Mouse (Mus musculus) myocyte (in vitro differentiated cells): Measurements from ENCODE around the gene Coq5. TPM values are rescaled to one million over a fixed set of nuclear protein-coding genes. Genes with fewer than 3 reads are reported as not detected.
A peak's percentile ranks its signal among the peaks of the same experiment; 100 is the strongest.

Source experiments
- H3K27me3 ChIP-seq: one replicate; pipeline ENCODE4 v1.6.1; 2011; ENCODE audit not compliant: control insufficient read depth, insufficient read depth, insufficient read length
- H3K36me3 ChIP-seq: one replicate; pipeline ENCODE4 v1.6.1; 2011; ENCODE audit not compliant: control insufficient read depth, insufficient read depth
- H3K4me2 ChIP-seq: one replicate; pipeline ENCODE4 v1.6.1; 2011; ENCODE audit warnings: low read depth, control low read depth
- H3K4me3 ChIP-seq: one replicate; pipeline ENCODE4 v1.5.1; 2011; ENCODE audit warnings: mild to moderate bottlenecking, control low read depth, moderate library complexity
- H3K79me2 ChIP-seq: one replicate; pipeline ENCODE4 v1.6.1; 2011; ENCODE audit not compliant: control insufficient read depth, insufficient read depth
- H3ac ChIP-seq: one replicate; pipeline ENCODE4 v1.6.1; 2011; ENCODE audit not compliant: control insufficient read depth, insufficient read length
- CEBPB ChIP-seq: IDR thresholded peaks from 2 replicates; pipeline ENCODE4 v1.6.1; 2011; ENCODE audit warnings: mild to moderate bottlenecking, moderate library complexity; ENCODE audit not compliant: poor library complexity, insufficient read depth, severe bottlenecking
- E2F4 ChIP-seq: IDR thresholded peaks from one replicate; pipeline ENCODE4 v1.6.1; 2011; ENCODE audit warnings: mild to moderate bottlenecking, control low read depth, moderate library complexity; ENCODE audit not compliant: insufficient read depth
- MAX ChIP-seq: IDR thresholded peaks from one replicate; pipeline ENCODE4 v1.6.1; 2011; ENCODE audit warnings: low read depth, mild to moderate bottlenecking, control low read depth
- MYOD1 ChIP-seq, 3 experiments: IDR thresholded peaks; one replicate each; pipeline ENCODE4 v1.6.1; 2011; ENCODE audit warnings: control low read depth in 2 of 3, low read depth in 2 of 3, mild to moderate bottlenecking in 2 of 3, moderate library complexity in 1 of 3; ENCODE audit not compliant: insufficient read length in 2 of 3, control insufficient read depth in 1 of 3
- MYOG ChIP-seq, 3 experiments: IDR thresholded peaks; one replicate each; pipeline ENCODE4 v1.6.1; 2011; ENCODE audit warnings: control low read depth in 2 of 3, low read depth in 2 of 3, mild to moderate bottlenecking in 2 of 3; ENCODE audit not compliant: insufficient read length in 2 of 3, control insufficient read depth in 1 of 3, insufficient read depth in 1 of 3
- POLR2A ChIP-seq: IDR thresholded peaks from one replicate; pipeline ENCODE4 v1.6.1; 2011; ENCODE audit warnings: low read depth, mild to moderate bottlenecking, control low read depth, moderate library complexity; ENCODE audit not compliant: insufficient read length
- POLR2AphosphoS2 ChIP-seq: IDR thresholded peaks from one replicate; pipeline ENCODE4 v1.6.1; 2011; ENCODE audit warnings: low read depth, control low read depth; ENCODE audit not compliant: insufficient read length
- REST ChIP-seq: IDR thresholded peaks from one replicate; pipeline ENCODE4 v1.6.1; 2011; ENCODE audit warnings: mild to moderate bottlenecking, control low read depth, moderate library complexity; ENCODE audit not compliant: insufficient read depth, insufficient read length
- SRF ChIP-seq: IDR thresholded peaks from one replicate; pipeline ENCODE4 v1.6.1; 2011; ENCODE audit warnings: low read depth; ENCODE audit not compliant: control insufficient read depth, insufficient read length
- TCF12 ChIP-seq: IDR thresholded peaks from one replicate; pipeline ENCODE4 v1.6.1; 2011; ENCODE audit warnings: mild to moderate bottlenecking, control low read depth; ENCODE audit not compliant: poor library complexity, insufficient read depth, severe bottlenecking
- TCF3 ChIP-seq: IDR thresholded peaks from one replicate; pipeline ENCODE4 v1.6.1; 2011; ENCODE audit warnings: low read depth, control low read depth; ENCODE audit not compliant: insufficient read length
- USF1 ChIP-seq: IDR thresholded peaks from one replicate; pipeline ENCODE4 v1.6.1; 2011; ENCODE audit warnings: low read depth, mild to moderate bottlenecking, control low read depth, moderate library complexity
- polyA plus RNA-seq: library from polyadenylated mRNA; unstranded; fragments of >200 nt; fragmentation: generic; extraction: Trizol; gene quantifications from one replicate; pipeline ENCODE4 v1.2.1, GENCODE M21; 2012; ENCODE audit warnings: missing spikeins

Coq5 gene
- polyA plus RNA-seq, 1 experiment: 43.7 TPM

DNA sequence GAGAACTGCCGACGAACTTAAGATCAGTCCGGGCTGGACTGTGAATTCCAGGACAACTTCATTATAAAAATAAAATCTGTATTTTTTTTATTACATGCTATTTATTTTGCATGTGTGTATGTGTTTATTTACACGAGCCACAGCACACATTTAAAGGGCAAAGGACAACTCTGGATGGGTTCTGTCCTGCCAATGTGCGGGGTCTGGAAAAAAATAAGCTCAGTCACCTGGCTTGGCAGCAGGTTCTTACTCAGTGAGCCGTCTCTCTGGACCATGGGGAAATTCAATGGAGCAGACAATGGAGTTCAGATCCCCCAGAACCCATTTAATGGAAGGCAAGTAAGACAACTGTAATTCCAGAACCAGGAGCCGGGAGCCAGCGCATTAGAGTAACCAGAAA is 18.3 kb upstream of the Coq5 start:
- no peak overlapping the region for H3ac ChIP-seq
- no peak overlapping the region for H3K4me2 ChIP-seq
- peaks cover 66% of the 10 kb centered on the region for H3K79me2 ChIP-seq

DNA sequence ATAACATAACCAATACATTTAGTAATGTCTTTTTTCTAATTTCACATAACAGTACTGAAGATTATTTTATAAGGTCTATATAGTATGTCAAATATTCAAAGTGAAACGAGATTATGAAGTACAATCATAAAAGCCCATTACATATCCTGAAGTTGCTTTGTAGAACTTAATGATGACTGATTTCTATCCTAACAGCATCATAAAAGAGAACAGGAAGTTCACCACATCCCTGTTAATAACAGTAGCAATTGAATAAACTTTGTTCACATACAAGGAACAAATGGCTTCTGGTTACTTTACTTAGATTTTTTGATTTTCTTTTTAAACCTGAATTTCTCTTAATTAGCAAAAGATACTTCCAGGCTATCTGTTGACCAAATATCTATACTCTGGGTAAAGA is 17.6 kb upstream of the Coq5 start:
- no peak overlapping the region for H3K4me2 ChIP-seq
- TF ChIP-seq TCF3 (no peak), TCF12 (no peak), POLR2A (no peak), POLR2AphosphoS2 (no peak), MAX (no peak), CEBPB (no peak), E2F4 (no peak), REST (no peak), SRF (no peak), USF1 (no peak), MYOG (IDR thresholded peaks at IDR 0.05; ENCODE audit: control insufficient read depth in 1 of 3, insufficient read depth in 1 of 3, insufficient read length in 2 of 3, low read depth in 2 of 3) (no peak), MYOD1 (IDR thresholded peaks at IDR 0.05; ENCODE audit: control insufficient read depth in 1 of 3, insufficient read length in 2 of 3, low read depth in 2 of 3) (no peak)
- H3K79me2 ChIP-seq: peaks cover 74% of the 10 kb centered on the region
- H3K4me3 ChIP-seq: no peak overlapping the region
- H3K27me3 ChIP-seq: no peaks in the 10 kb centered on the region
- H3K36me3 ChIP-seq: peaks cover 8% of the 10 kb centered on the region
- H3ac ChIP-seq: no peak overlapping the region

More for the DNA sequence above, 18.3 kb upstream of the Coq5 start:
- TF ChIP-seq MYOG (IDR thresholded peaks at IDR 0.05; ENCODE audit: control insufficient read depth in 1 of 3, insufficient read depth in 1 of 3, insufficient read length in 2 of 3, low read depth in 2 of 3) (no peak), SRF (no peak), POLR2A (no peak), TCF3 (no peak), USF1 (no peak), REST (no peak), TCF12 (no peak), POLR2AphosphoS2 (no peak)
- Histone ChIP-seq H3K4me3 (no peak overlapping the region), H3K36me3 (peaks cover 14% of the 10 kb centered on the region), H3K27me3 (no peaks in the 10 kb centered on the region)

DNA sequence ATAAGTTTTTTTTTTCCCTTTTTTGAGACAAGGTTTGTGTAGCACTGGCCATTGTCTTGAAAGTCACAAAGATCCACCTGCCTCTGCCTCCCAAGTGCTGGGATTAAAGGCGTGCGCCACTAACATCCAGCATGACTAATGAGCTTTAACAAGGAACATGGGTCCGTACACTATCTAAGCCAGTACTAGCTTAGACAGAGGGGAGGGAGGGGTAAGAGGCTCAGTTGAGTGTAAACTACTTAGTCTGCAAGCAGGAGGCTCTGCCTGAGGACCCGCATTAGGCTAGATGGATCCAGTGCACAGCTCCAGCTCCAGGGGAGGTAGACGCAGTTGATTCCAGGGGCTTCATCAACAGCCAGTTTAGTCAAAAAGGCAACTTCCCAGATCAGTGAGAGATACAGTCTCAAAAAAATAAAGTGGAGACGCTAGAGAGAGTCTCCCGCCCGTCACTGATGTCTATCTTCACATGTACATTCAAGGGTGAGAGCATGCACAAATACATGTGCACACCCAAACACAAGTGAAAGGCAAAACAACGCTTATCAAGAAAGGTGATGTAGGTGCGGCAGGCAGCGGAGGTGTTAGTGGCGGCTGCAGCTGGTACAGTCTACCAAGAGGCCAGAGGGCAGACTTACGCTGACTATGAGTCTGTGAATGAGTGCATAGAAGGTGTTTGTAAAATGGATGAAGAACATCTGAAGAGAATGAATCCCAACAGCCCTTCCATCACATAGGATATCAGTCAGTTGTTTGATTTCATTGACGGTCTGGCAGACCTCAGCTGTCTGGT is 16.8 kb upstream of the Coq5 start:
- peaks cover 82% of the 10 kb centered on the region for H3K79me2 ChIP-seq
- peaks cover 8% of the 10 kb centered on the region for H3K36me3 ChIP-seq

DNA sequence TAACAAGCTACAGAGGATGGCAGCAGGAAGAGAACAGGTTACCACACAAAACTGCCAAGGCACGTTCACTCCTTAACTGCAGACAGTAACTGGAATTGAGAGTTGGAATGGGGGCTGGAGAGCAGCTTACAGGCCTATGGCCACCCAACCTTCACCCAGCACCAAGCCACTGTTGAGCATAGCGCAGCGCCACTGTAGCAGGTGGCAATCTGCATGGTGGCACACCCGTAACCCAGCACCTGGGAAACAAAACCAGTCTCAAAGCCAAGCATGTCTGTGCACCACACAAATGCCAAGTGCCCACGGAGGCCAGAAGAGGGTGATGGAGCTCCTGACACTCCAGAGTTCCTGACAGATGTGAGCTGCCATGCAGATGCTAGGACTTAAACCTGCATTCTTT is 13.1 kb upstream of the Coq5 start:
- no peaks in the 10 kb centered on the region for H3K27me3 ChIP-seq
- H3K36me3 ChIP-seq: no peaks in the 10 kb centered on the region
- TF ChIP-seq MYOD1 (IDR thresholded peaks at IDR 0.05; ENCODE audit: control insufficient read depth in 1 of 3, insufficient read length in 2 of 3, low read depth in 2 of 3): peak in 2 of 3 experiments; percentile 25 to 61
- TF ChIP-seq MYOG (IDR thresholded peaks at IDR 0.05; ENCODE audit: control insufficient read depth in 1 of 3, insufficient read depth in 1 of 3, insufficient read length in 2 of 3, low read depth in 2 of 3): peak in 2 of 3 experiments; percentile 14 to 57
- no peak for TF ChIP-seq POLR2A
- no peak for TF ChIP-seq TCF12
- H3ac ChIP-seq: no peak overlapping the region
- H3K4me2 ChIP-seq: peak overlapping the region; percentile 35
- peaks cover 98% of the 10 kb centered on the region for H3K79me2 ChIP-seq
- no peak overlapping the region for H3K4me3 ChIP-seq

More for the DNA sequence above, 16.8 kb upstream of the Coq5 start:
- Histone ChIP-seq H3K4me3 (no peak overlapping the region), H3K4me2 (no peak overlapping the region), H3K27me3 (no peaks in the 10 kb centered on the region), H3ac (no peak overlapping the region)
- TF ChIP-seq USF1 (no peak), TCF12 (no peak)

DNA sequence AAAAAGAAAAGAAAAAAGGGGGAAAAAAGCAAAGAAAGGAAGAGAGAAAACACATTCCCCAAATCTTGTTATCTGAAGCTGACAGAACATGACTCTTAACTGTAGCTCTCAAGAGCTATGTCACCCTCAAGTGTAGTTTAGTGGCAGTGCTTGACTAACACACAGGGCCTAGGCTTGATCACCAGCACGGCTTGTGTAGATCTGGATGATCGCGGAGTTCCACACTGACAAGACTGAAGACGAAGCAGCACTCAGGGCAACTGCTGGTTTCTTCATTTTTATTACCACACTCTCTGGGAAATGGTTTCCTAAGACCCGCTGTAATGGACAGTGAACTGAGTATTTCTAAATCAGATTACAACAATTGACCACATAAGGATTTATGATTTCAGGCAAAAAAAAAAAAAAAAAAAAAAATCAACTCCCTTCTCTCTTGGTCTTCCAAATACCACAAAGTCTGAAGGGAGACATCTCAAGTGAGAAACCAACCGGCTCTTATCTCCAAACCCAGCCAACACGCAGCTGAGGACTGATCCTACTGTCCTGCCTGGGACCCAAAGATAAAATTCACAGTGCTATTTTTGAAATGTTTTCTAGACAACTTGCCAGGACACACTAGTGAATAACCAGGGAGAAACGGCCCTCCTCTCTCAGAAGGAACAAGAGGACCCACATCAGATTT is 12.5 kb upstream of the Coq5 start:
- Histone ChIP-seq H3K36me3 (no peaks in the 10 kb centered on the region), H3K4me2 (peak overlapping the region; percentile 35), H3K4me3 (no peak overlapping the region), H3K27me3 (no peaks in the 10 kb centered on the region), H3K79me2 (peaks cover 98% of the 10 kb centered on the region), H3ac (no peak overlapping the region)
- TF ChIP-seq POLR2A (no peak), REST (no peak), E2F4 (no peak)
